Mouse (Mus musculus) T-helper 2 cell (primary cell): ENCODE measurements around the gene Lrp5.

Source experiments
- in situ Hi-C: fragments of 300-600 bp; cut with MboI, MseI; formaldehyde crosslinking; loops from one replicate; pipeline ENCODE4 v1.15.1; 2025; ENCODE audit warnings: high pct_unique_total_duplicates

The Lrp5 gene

GRCm38 (mm10) chr19:3686215-3686894 lies at the start of gene Lrp5:
Gene Lrp5 (minus strand): TSS chr19:3686564.
- in situ Hi-C loops = no loop called here

- in situ Hi-C loops = no loop called here
Measured at GRCm38 (mm10) chr19:3736001-3736400, 49.6 kb upstream of the Lrp5 start.

GRCm38 (mm10) chr19:3730781-3731646 lies 44.6 kb upstream of the Lrp5 start:
- in situ Hi-C loops = no loop called here

- in situ Hi-C loops = no loop called here
Measured at GRCm38 (mm10) chr19:3728901-3729300, 42.5 kb upstream of the Lrp5 start.

GRCm38 (mm10) chr19:3724779-3725178 lies 38.4 kb upstream of the Lrp5 start:
- in situ Hi-C loops = no loop called here

GRCm38 (mm10) chr19:3723904-3724303 lies 37.5 kb upstream of the Lrp5 start:
- in situ Hi-C loops = no loop called here

- in situ Hi-C loops = no loop called here
Measured at GRCm38 (mm10) chr19:3723170-3723569, 36.8 kb upstream of the Lrp5 start.

GRCm38 (mm10) chr19:3719362-3719891 lies 33.1 kb upstream of the Lrp5 start:
- in situ Hi-C loops = loop anchor here (5.0 kb wide), 1 partner anchor 92 kb away; no protein-coding TSS in a partner anchor

- in situ Hi-C loops = loop anchor here (5.0 kb wide), 1 partner anchor 91 kb away; no protein-coding TSS in a partner anchor
Measured at GRCm38 (mm10) chr19:3718481-3719361, 32.4 kb upstream of the Lrp5 start.

- in situ Hi-C loops = no loop called here
Measured at GRCm38 (mm10) chr19:3714381-3714780, 28.0 kb upstream of the Lrp5 start.

- in situ Hi-C loops = no loop called here
Measured at GRCm38 (mm10) chr19:3710436-3710835, 24.1 kb upstream of the Lrp5 start.

GRCm38 (mm10) chr19:3709013-3709787 lies 22.8 kb upstream of the Lrp5 start:
- in situ Hi-C loops = no loop called here

- in situ Hi-C loops = no loop called here
Measured at GRCm38 (mm10) chr19:3708078-3709012, 22.0 kb upstream of the Lrp5 start, which contains the start of gene 1810055G02Rik. Gene 1810055G02Rik (plus strand): TSS chr19:3708293.

GRCm38 (mm10) chr19:3707553-3707952 lies 21.2 kb upstream of the Lrp5 start:
- in situ Hi-C loops = no loop called here

- in situ Hi-C loops = no loop called here
Measured at GRCm38 (mm10) chr19:3706258-3706657, 19.9 kb upstream of the Lrp5 start.

- in situ Hi-C loops = no loop called here
Measured at GRCm38 (mm10) chr19:3702460-3702859, 16.1 kb upstream of the Lrp5 start.

GRCm38 (mm10) chr19:3699508-3700438 lies 13.4 kb upstream of the Lrp5 start:
- in situ Hi-C loops = no loop called here

- in situ Hi-C loops = no loop called here
Measured at GRCm38 (mm10) chr19:3698035-3698434, 11.7 kb upstream of the Lrp5 start.
